Mouse (Mus musculus) kidney, embryonic 14.5 days (tissue): ENCODE data around the gene B3galt5. TPM values are rescaled to one million over a fixed set of nuclear protein-coding genes. Genes with fewer than 3 reads are reported as not detected.
"Not testable (repeated sequence)": the region's sequence is repeated elsewhere in the genome, so short reads cannot be mapped to it uniquely, and the experiment has no call there.

Source experiments
- ATAC-seq: fragments of 200-750 bp; cut with Nextera tagmentation; 2 replicates; pipeline ENCODE4 v1.8.0; 2017; ENCODE audit warnings: moderate number of reproducible peaks, mild to moderate bottlenecking, moderate TSS enrichment, moderate library complexity; ENCODE audit not compliant: low FRiP score, low TSS enrichment
- H3K27ac ChIP-seq: fragments of 300-500 bp; sonication (generic); 2 replicates; pipeline ENCODE4 v1.5.1; 2014; ENCODE audit warnings: low read depth, mild to moderate bottlenecking, low read length, moderate library complexity, mixed read lengths
- H3K27me3 ChIP-seq: fragments of 300-500 bp; sonication (generic); 2 replicates; pipeline ENCODE4 v1.6.1; 2014; ENCODE audit warnings: mild to moderate bottlenecking, low read length; ENCODE audit not compliant: control insufficient read depth, insufficient read depth
- H3K36me3 ChIP-seq: fragments of 300-500 bp; sonication (generic); 2 replicates; pipeline ENCODE4 v1.6.1; 2014; ENCODE audit warnings: low read length, mixed read lengths; ENCODE audit not compliant: control insufficient read depth, insufficient read depth
- H3K4me1 ChIP-seq: fragments of 300-500 bp; sonication (generic); 2 replicates; pipeline ENCODE4 v1.6.1; 2014; ENCODE audit warnings: low read length, mixed read lengths; ENCODE audit not compliant: control insufficient read depth, insufficient read depth
- H3K4me2 ChIP-seq: fragments of 300-500 bp; sonication (generic); replicated peaks from 2 replicates; pipeline ENCODE4 v1.6.1; 2014; ENCODE audit warnings: low read depth, mild to moderate bottlenecking, low read length
- H3K4me3 ChIP-seq: fragments of 300-500 bp; sonication (generic); 2 replicates; pipeline ENCODE4 v1.5.1; 2014; ENCODE audit warnings: mild to moderate bottlenecking, low read length
- H3K9ac ChIP-seq: fragments of 300-500 bp; sonication (generic); 2 replicates; pipeline ENCODE4 v1.6.1; 2014; ENCODE audit warnings: low read depth, mild to moderate bottlenecking, low read length, moderate library complexity
- H3K9me3 ChIP-seq: fragments of 300-500 bp; sonication (generic); 2 replicates; pipeline ENCODE4 v1.6.1; 2016; ENCODE audit warnings: low read length; ENCODE audit not compliant: control insufficient read depth
- WGBS: fragments of 180-500 bp; shearing (Covaris S2); extraction: QIAGEN DNeasy Blood & Tissue Kit; methylation state at CpG from one replicate; pipeline ENCODE4 v1.1.7; 2014; 5-methylcytosine and 5-hydroxymethylcytosine counted together
- polyA plus RNA-seq: library from polyadenylated mRNA; unstranded; fragments of >200 nt; fragmentation: Nextera tagmentation; extraction: Ambion mirVana; gene quantifications from 2 replicates; pipeline ENCODE4 v1.2.1, GENCODE M21; 2014

B3galt5 gene
- polyA plus RNA-seq, 1 experiment from 2014 or later, result 2.8 TPM

- H3K27ac ChIP-seq, result no peak overlapping the region
- H3K9ac ChIP-seq, result no peak overlapping the region
- no peaks in the 10 kb centered on the region for H3K9me3 ChIP-seq
- H3K27me3 ChIP-seq, result no peaks in the 10 kb centered on the region
- WGBS, result 81% methylated on average over 8 of the region's 8 CpGs
- ATAC-seq, result no peak
- H3K4me2 ChIP-seq, result no peak overlapping the region
- H3K36me3 ChIP-seq, result no peaks in the 10 kb centered on the region
- H3K4me3 ChIP-seq, result no peak overlapping the region
- no peaks in the 10 kb centered on the region for H3K4me1 ChIP-seq
These were observed 82.2 kb downstream of the B3galt5 start for GRCm38 (mm10) chr16:96317803-96318202.

GRCm38 (mm10) chr16:96322739-96323138, 87.1 kb downstream of the B3galt5 start:
- no peak for ATAC-seq

GRCm38 (mm10) chr16:96323166-96323565, 87.6 kb downstream of the B3galt5 start:
- Histone ChIP-seq H3K27me3 (no peaks in the 10 kb centered on the region), H3K27ac (no peak overlapping the region), H3K9me3 (no peaks in the 10 kb centered on the region), H3K4me3 (no peak overlapping the region), H3K4me2 (no peak overlapping the region), H3K4me1 (0 out of 2 replicates have a peak, but pooled peaks cover 3% of the 10 kb centered on the region), H3K9ac (no peak overlapping the region), H3K36me3 (no peaks in the 10 kb centered on the region)
- no peak for ATAC-seq
- 85% methylated on average over 4 of the region's 4 CpGs for WGBS

More at GRCm38 (mm10) chr16:96322739-96323138, 87.1 kb downstream of the B3galt5 start:
- Histone ChIP-seq H3K4me3 (no peak overlapping the region), H3K9ac (no peak overlapping the region), H3K4me2 (no peak overlapping the region), H3K27ac (no peak overlapping the region), H3K4me1 (0 out of 2 replicates have a peak, but pooled peaks cover 3% of the 10 kb centered on the region), H3K9me3 (no peaks in the 10 kb centered on the region), H3K27me3 (no peaks in the 10 kb centered on the region), H3K36me3 (no peaks in the 10 kb centered on the region)
- WGBS, result 92% methylated on average over 1 of the region's 1 CpGs

- 51% methylated on average over 10 of the region's 10 CpGs for WGBS
- Histone ChIP-seq H3K9ac (no peak overlapping the region), H3K4me1 (0 out of 2 replicates have a peak, but pooled peaks cover 7% of the 10 kb centered on the region), H3K36me3 (no peaks in the 10 kb centered on the region), H3K27me3 (no peaks in the 10 kb centered on the region), H3K27ac (no peak overlapping the region), H3K4me2 (no peak overlapping the region), H3K9me3 (no peaks in the 10 kb centered on the region), H3K4me3 (no peak overlapping the region)
- 0 out of 2 replicates have a peak, but pooled peaks have one; percentile 68 for ATAC-seq
These were observed 90.8 kb downstream of the B3galt5 start for GRCm38 (mm10) chr16:96326110-96326999.

GRCm38 (mm10) chr16:96327251-96327650, 91.7 kb downstream of the B3galt5 start:
- H3K27ac ChIP-seq, H3K4me2 ChIP-seq, H3K36me3 ChIP-seq, H3K4me1 ChIP-seq, H3K4me3 ChIP-seq, H3K27me3 ChIP-seq, H3K9ac ChIP-seq, H3K9me3 ChIP-seq: not testable (repeated sequence)
- 31% methylated on average over 9 of the region's 9 CpGs for WGBS
- ATAC-seq, result 0 out of 2 replicates have a peak, but pooled peaks have one; percentile 49

GRCm38 (mm10) chr16:96339570-96339969, 104.0 kb downstream of the B3galt5 start:
- WGBS, result 92% methylated on average over 4 of the region's 4 CpGs
- Histone ChIP-seq H3K36me3 (no peaks in the 10 kb centered on the region), H3K27me3 (no peaks in the 10 kb centered on the region), H3K9ac (no peak overlapping the region), H3K4me1 (no peaks in the 10 kb centered on the region), H3K4me3 (no peak overlapping the region), H3K4me2 (no peak overlapping the region), H3K27ac (no peak overlapping the region), H3K9me3 (no peaks in the 10 kb centered on the region)
- ATAC-seq, result no peak

- H3K27ac ChIP-seq, result no peak overlapping the region
- no peaks in the 10 kb centered on the region for H3K27me3 ChIP-seq
- no peak for ATAC-seq
- no peaks in the 10 kb centered on the region for H3K9me3 ChIP-seq
- no peak overlapping the region for H3K9ac ChIP-seq
- 11% methylated on average over 5 of the region's 5 CpGs for WGBS
- H3K4me1 ChIP-seq, result no peaks in the 10 kb centered on the region
- H3K36me3 ChIP-seq, result no peaks in the 10 kb centered on the region
- H3K4me3 ChIP-seq, result no peak overlapping the region
- H3K4me2 ChIP-seq, result no peak overlapping the region
These were observed 105.7 kb downstream of the B3galt5 start for GRCm38 (mm10) chr16:96341269-96341668.

- Histone ChIP-seq H3K4me2 (no peak overlapping the region), H3K4me3 (no peak overlapping the region), H3K36me3 (no peaks in the 10 kb centered on the region), H3K27me3 (no peaks in the 10 kb centered on the region), H3K4me1 (no peaks in the 10 kb centered on the region), H3K9me3 (no peaks in the 10 kb centered on the region), H3K27ac (no peak overlapping the region), H3K9ac (no peak overlapping the region)
- 80% methylated on average over 4 of the region's 4 CpGs for WGBS
- ATAC-seq, result 0 out of 2 replicates have a peak, but pooled peaks have one; percentile 32
These were observed 106.3 kb downstream of the B3galt5 start for GRCm38 (mm10) chr16:96341945-96342344.

- Histone ChIP-seq H3K4me3 (no peak overlapping the region), H3K9me3 (no peaks in the 10 kb centered on the region), H3K27ac (no peak overlapping the region), H3K9ac (no peak overlapping the region), H3K4me2 (no peak overlapping the region), H3K4me1 (peaks cover 7% of the 10 kb centered on the region; the same call in 1 of the 2 replicates), H3K27me3 (no peaks in the 10 kb centered on the region), H3K36me3 (no peaks in the 10 kb centered on the region)
- 5% methylated on average over 10 of the region's 10 CpGs for WGBS
- peak; percentile 50; the same call in 1 of the 2 replicates for ATAC-seq
These were observed 109.5 kb downstream of the B3galt5 start for GRCm38 (mm10) chr16:96345117-96345516.
